Mouse (Mus musculus) liver, postnatal 0 days (tissue): Measurements from ENCODE around the gene Tln2. TPM values are rescaled to one million over a fixed set of nuclear protein-coding genes. Genes with fewer than 3 reads are reported as not detected.
A peak's percentile ranks its signal among the peaks of the same experiment; 100 is the strongest.
"Not testable (repeated sequence)": the region's sequence is repeated elsewhere in the genome, so short reads cannot be mapped to it uniquely, and the experiment has no call there.

Source experiments
- ATAC-seq: fragments of 200-750 bp; cut with Nextera tagmentation; 2 replicates; pipeline ENCODE4 v1.8.0; 2017; ENCODE audit warnings: mild to moderate bottlenecking, moderate library complexity
- DNase-seq: peaks from one replicate; pipeline ENCODE4 v3.0.0-alpha.2; 2016
- H3K27ac ChIP-seq: fragments of 300-500 bp; sonication (generic); 2 replicates; pipeline ENCODE4 v1.5.1; 2014; ENCODE audit warnings: antibody characterized with exemption, moderate library complexity, mild to moderate bottlenecking, low read depth
- H3K27me3 ChIP-seq: fragments of 300-500 bp; sonication (generic); 2 replicates; pipeline ENCODE4 v1.6.1; 2014; ENCODE audit warnings: low read length, control low read depth, mixed read lengths; ENCODE audit not compliant: insufficient read depth
- H3K36me3 ChIP-seq: fragments of 300-500 bp; sonication (generic); replicated peaks from 2 replicates; pipeline ENCODE4 v1.6.1; 2014; ENCODE audit warnings: mild to moderate bottlenecking, control low read depth, low read length, moderate library complexity, mixed read lengths; ENCODE audit not compliant: insufficient read depth
- H3K4me1 ChIP-seq: fragments of 300-500 bp; sonication (generic); 2 replicates; pipeline ENCODE4 v1.6.1; 2014; ENCODE audit warnings: antibody characterized with exemption, mild to moderate bottlenecking, control low read depth; ENCODE audit not compliant: insufficient read depth
- H3K4me2 ChIP-seq: fragments of 300-500 bp; sonication (generic); 2 replicates; pipeline ENCODE4 v1.6.1; 2014; ENCODE audit warnings: low read depth, mild to moderate bottlenecking, low read length, moderate library complexity, mixed read lengths
- H3K4me3 ChIP-seq: fragments of 300-500 bp; sonication (generic); 2 replicates; pipeline ENCODE4 v1.5.1; 2014; ENCODE audit warnings: low read depth, low read length
- H3K9ac ChIP-seq: fragments of 300-500 bp; sonication (generic); replicated peaks from 2 replicates; pipeline ENCODE4 v1.6.1; 2014; ENCODE audit warnings: mild to moderate bottlenecking, moderate library complexity
- H3K9me3 ChIP-seq: fragments of 300-500 bp; sonication (generic); 2 replicates; pipeline ENCODE4 v1.6.1; 2016; ENCODE audit warnings: mild to moderate bottlenecking, control low read depth, low read length, mixed read lengths
- CTCF ChIP-seq: sonication (generic); IDR thresholded peaks from 2 replicates; pipeline ENCODE4 v1.5.1; 2016; ENCODE audit warnings: antibody characterized with exemption, low read depth
- EP300 ChIP-seq: IDR thresholded peaks from 2 replicates; pipeline ENCODE4 v1.6.1; 2016; ENCODE audit warnings: antibody characterized with exemption, low read depth, mild to moderate bottlenecking
- WGBS: fragments of 180-500 bp; shearing (Covaris S2); extraction: QIAGEN DNeasy Blood & Tissue Kit; methylation state at CpG from one replicate; pipeline ENCODE4 v1.1.7; 2014; ENCODE audit not compliant: insufficient replicate concordance; 5-methylcytosine and 5-hydroxymethylcytosine counted together
- polyA plus RNA-seq: library from polyadenylated mRNA; unstranded; fragments of >200 nt; fragmentation: Nextera tagmentation; extraction: Ambion mirVana; gene quantifications from 2 replicates; pipeline ENCODE4 v1.2.1, GENCODE M21; 2015

The Tln2 gene
- polyA plus RNA-seq, 1 experiment from 2014 or later = 3.5 TPM

DNA sequence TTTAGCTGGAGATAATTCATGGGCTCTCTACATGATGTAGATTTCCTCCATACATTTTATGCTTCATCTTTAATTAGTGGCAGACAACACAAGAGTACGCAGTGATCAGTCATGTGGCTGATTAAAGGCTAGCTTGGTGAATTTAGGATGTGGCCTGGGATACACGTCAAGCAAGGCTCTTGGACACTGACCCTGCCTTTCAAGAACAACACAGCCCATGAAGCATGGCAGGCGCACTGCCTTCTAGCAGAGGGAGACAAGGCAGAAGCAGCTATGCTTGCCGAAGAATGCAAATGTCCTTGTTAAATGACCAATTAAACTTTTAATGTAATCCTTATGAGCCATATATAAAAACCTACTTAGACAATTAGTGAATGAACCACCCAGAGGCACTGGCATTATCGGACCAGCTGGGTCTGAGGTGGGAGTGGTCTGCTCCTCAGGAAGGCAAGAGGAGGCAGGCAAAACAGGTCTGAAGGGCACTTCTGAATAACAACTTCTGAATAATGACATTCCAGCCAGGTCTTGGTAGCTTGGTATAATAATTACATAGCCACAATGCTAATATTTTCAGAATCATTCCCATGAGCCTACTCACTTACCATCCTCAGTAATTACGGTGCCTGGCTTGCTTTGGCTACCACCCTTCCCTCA, 262.1 kb downstream of the Tln2 start:
- no peak for ATAC-seq
- Histone ChIP-seq H3K36me3 (0 out of 2 replicates have a peak, but pooled peaks cover 3% of the 10 kb centered on the region), H3K4me1 (peaks cover 3% of the 10 kb centered on the region; the same call in 1 of the 2 replicates), H3K4me3 (no peak overlapping the region), H3K9me3 (no peaks in the 10 kb centered on the region), H3K4me2 (no peak overlapping the region), H3K9ac (no peak overlapping the region), H3K27ac (no peak overlapping the region), H3K27me3 (no peaks in the 10 kb centered on the region)
- no peak for DNase-seq
- WGBS = 82% methylated on average over 6 of the region's 6 CpGs
- TF ChIP-seq CTCF (no peak), EP300 (no peak)

DNA sequence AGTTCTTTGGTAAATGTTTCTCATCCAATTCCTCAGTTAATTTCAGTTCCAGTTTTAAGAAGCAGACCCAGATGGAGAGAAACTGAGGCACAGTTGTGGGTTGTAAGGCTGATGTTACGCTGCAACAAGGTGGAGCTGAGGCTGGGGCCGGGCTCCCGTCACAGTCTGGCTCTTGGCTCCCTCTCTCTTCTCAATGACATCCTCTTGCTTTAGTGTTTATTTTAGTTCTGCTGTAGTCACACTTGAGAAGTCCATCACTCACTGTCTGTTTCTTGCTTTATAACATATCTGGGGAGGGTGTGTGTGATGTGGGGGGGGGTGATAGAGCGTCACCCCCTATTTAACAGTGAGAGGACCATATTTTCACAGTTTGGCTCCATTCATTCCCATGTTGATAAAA, 272.0 kb downstream of the Tln2 start:
- Histone ChIP-seq H3K27me3 (no peaks in the 10 kb centered on the region), H3K4me2 (no peak overlapping the region), H3K9me3 (no peaks in the 10 kb centered on the region), H3K4me1 (no peaks in the 10 kb centered on the region), H3K9ac (no peak overlapping the region), H3K36me3 (no peaks in the 10 kb centered on the region), H3K4me3 (no peak overlapping the region), H3K27ac (no peak overlapping the region)
- ATAC-seq = no peak
- no peak for TF ChIP-seq EP300
- no peak for TF ChIP-seq CTCF
- 88% methylated on average over 4 of the region's 4 CpGs for WGBS
- DNase-seq = no peak

DNA sequence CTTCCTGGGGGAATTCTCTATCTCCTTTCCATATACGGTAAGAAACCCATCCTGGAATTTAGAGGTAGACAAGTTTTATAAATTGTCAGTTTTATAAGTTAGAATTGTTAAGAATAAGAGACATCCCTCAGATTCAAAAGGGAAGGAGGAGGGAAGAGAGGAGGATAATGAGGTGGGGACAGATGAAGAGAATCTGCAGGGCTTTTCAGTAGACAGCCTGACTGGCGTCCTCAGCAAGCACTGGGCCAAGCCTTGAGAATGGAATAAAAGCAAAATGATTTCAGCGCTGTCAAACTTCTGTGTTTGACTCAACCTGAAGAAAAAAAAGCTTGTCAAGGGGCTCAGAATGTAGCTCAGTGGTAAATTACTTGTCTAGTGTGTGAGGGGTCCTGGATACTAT, 272.7 kb downstream of the Tln2 start:
- Histone ChIP-seq H3K9me3 (no peaks in the 10 kb centered on the region), H3K4me3 (no peak overlapping the region), H3K4me2 (no peak overlapping the region), H3K27ac (no peak overlapping the region), H3K36me3 (no peaks in the 10 kb centered on the region), H3K4me1 (no peaks in the 10 kb centered on the region), H3K9ac (no peak overlapping the region), H3K27me3 (no peaks in the 10 kb centered on the region)
- WGBS = 77% methylated on average over 3 of the region's 3 CpGs
- no peak for ATAC-seq
- no peak for TF ChIP-seq CTCF
- no peak for TF ChIP-seq EP300
- no peak for DNase-seq

DNA sequence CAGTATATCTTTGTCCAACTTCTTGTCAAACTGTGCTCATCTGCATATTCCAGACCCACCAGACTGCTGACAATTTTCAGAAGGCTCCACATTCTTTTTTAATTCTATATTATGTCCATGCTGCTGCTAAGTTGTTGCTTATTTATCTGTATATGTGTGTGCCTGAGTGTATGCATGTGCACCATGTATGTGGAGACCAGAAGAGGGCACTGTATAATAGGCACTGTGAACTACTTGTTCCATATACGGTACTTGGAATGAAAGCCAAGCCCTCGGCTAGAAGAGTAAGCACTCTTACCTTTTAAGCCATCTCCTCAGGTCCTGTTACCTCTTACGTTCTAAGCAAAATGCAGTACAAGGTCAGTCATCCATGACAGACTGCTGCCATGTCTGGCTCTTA, 274.0 kb downstream of the Tln2 start:
- no peaks in the 10 kb centered on the region for H3K4me1 ChIP-seq
- WGBS = 67% methylated on average over 3 of the region's 3 CpGs
- H3K4me3 ChIP-seq = no peak overlapping the region
- no peaks in the 10 kb centered on the region for H3K27me3 ChIP-seq
- no peak overlapping the region for H3K4me2 ChIP-seq
- TF ChIP-seq EP300 = no peak
- TF ChIP-seq CTCF = 0 out of 2 replicates have a peak, but pooled peaks have one; percentile 17
- no peaks in the 10 kb centered on the region for H3K9me3 ChIP-seq
- no peaks in the 10 kb centered on the region for H3K36me3 ChIP-seq
- no peak overlapping the region for H3K27ac ChIP-seq
- no peak overlapping the region for H3K9ac ChIP-seq
- no peak for DNase-seq
- ATAC-seq = no peak

DNA sequence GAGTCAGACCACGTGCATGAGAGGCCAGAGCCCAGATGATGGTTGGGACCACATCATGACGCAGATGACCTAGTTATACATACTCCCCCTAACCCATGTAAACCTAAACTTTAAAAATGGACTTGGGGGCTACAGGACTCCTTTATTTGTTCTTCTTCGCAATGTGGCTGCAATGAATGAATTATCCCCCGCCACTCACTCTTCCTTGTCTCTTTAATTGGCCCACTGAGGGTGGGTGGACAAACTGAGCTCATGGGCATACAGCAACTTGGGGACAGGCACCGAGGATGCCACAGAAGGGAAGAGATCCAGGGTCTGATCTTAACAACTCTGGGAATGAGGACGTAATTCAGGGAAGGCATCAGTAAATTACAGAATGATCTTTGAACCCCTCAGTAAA, 277.7 kb downstream of the Tln2 start:
- Histone ChIP-seq H3K27ac (no peak overlapping the region), H3K9ac (no peak overlapping the region), H3K27me3 (no peaks in the 10 kb centered on the region), H3K4me3 (no peak overlapping the region), H3K4me1 (no peaks in the 10 kb centered on the region), H3K36me3 (no peaks in the 10 kb centered on the region), H3K9me3 (no peaks in the 10 kb centered on the region), H3K4me2 (no peak overlapping the region)
- 71% methylated on average over 6 of the region's 6 CpGs for WGBS
- ATAC-seq (no peak), DNase-seq (no peak)
- no peak for TF ChIP-seq EP300

DNA sequence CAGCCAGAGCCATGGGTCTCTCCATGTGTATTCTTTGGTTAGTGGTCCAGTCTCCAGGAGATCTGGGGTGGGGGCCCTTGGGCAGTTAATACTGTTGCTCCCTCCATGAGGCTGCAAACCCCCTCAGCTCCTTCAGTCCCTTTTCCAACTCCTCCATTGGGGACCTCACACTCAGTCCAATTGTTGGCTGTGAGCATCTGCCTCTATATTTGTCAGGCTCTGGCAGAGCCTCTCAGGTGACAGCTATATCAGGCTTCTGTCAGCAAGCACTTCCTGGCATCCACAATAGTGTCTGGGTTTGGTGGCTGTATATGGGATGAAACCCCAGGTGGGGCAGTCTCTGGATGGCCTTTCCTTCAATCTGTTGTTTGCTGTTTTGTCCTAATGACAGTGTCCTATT, 279.2 kb downstream of the Tln2 start:
- ATAC-seq = not testable (repeated sequence)

DNA sequence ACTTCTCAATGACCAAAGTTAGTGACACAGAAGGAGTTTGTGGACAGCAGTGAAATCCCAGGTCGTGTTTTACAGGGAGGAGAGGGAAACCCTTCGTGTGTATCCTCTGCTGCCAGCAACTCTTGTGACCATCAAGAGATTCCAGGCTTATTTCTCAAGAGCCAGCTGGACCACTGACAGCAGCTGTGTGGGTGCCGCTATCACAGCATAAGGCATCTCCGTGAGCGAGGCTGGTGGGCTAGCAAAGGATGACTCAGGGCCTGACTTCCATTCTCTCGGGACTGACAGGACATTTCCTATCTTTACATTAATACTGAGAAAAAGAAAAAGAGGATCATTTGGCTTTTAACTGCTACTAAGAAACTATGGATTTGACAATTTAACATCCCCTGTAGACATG, 283.1 kb downstream of the Tln2 start:
- H3K9me3 ChIP-seq = no peaks in the 10 kb centered on the region
- no peak for TF ChIP-seq EP300
- no peak for TF ChIP-seq CTCF
- no peaks in the 10 kb centered on the region for H3K36me3 ChIP-seq
- ATAC-seq (no peak), DNase-seq (no peak)
- H3K4me1 ChIP-seq = no peaks in the 10 kb centered on the region
- no peak overlapping the region for H3K9ac ChIP-seq
- 81% methylated on average over 6 of the region's 6 CpGs for WGBS
- H3K27me3 ChIP-seq = no peaks in the 10 kb centered on the region
- H3K4me3 ChIP-seq = no peak overlapping the region
- H3K4me2 ChIP-seq = no peak overlapping the region
- H3K27ac ChIP-seq = no peak overlapping the region

More for the DNA sequence above, 279.2 kb downstream of the Tln2 start:
- H3K36me3 ChIP-seq, H3K9ac ChIP-seq, H3K4me2 ChIP-seq, H3K4me3 ChIP-seq, H3K27ac ChIP-seq, H3K27me3 ChIP-seq, H3K9me3 ChIP-seq, DNase-seq, H3K4me1 ChIP-seq: not testable (repeated sequence)
